Mouse (Mus musculus) liver, postnatal 0 days (tissue): ENCODE data around the gene Rnf111. TPM values are rescaled to one million over a fixed set of nuclear protein-coding genes. Genes with fewer than 3 reads are reported as not detected.
"Not testable (repeated sequence)": the region's sequence is repeated elsewhere in the genome, so short reads cannot be mapped to it uniquely, and the experiment has no call there.

Experiments
- ATAC-seq: fragments of 200-750 bp; cut with Nextera tagmentation; 2 replicates; pipeline ENCODE4 v1.8.0; 2017; ENCODE audit warnings: mild to moderate bottlenecking, moderate library complexity
- DNase-seq: peaks from one replicate; pipeline ENCODE4 v3.0.0-alpha.2; 2016
- H3K27ac ChIP-seq: fragments of 300-500 bp; sonication (generic); 2 replicates; pipeline ENCODE4 v1.5.1; 2014; ENCODE audit warnings: antibody characterized with exemption, moderate library complexity, mild to moderate bottlenecking, low read depth
- H3K27me3 ChIP-seq: fragments of 300-500 bp; sonication (generic); 2 replicates; pipeline ENCODE4 v1.6.1; 2014; ENCODE audit warnings: low read length, control low read depth, mixed read lengths; ENCODE audit not compliant: insufficient read depth
- H3K36me3 ChIP-seq: fragments of 300-500 bp; sonication (generic); replicated peaks from 2 replicates; pipeline ENCODE4 v1.6.1; 2014; ENCODE audit warnings: mild to moderate bottlenecking, control low read depth, low read length, moderate library complexity, mixed read lengths; ENCODE audit not compliant: insufficient read depth
- H3K4me1 ChIP-seq: fragments of 300-500 bp; sonication (generic); 2 replicates; pipeline ENCODE4 v1.6.1; 2014; ENCODE audit warnings: antibody characterized with exemption, mild to moderate bottlenecking, control low read depth; ENCODE audit not compliant: insufficient read depth
- H3K4me2 ChIP-seq: fragments of 300-500 bp; sonication (generic); 2 replicates; pipeline ENCODE4 v1.6.1; 2014; ENCODE audit warnings: low read depth, mild to moderate bottlenecking, low read length, moderate library complexity, mixed read lengths
- H3K4me3 ChIP-seq: fragments of 300-500 bp; sonication (generic); 2 replicates; pipeline ENCODE4 v1.5.1; 2014; ENCODE audit warnings: low read depth, low read length
- H3K9ac ChIP-seq: fragments of 300-500 bp; sonication (generic); replicated peaks from 2 replicates; pipeline ENCODE4 v1.6.1; 2014; ENCODE audit warnings: mild to moderate bottlenecking, moderate library complexity
- H3K9me3 ChIP-seq: fragments of 300-500 bp; sonication (generic); 2 replicates; pipeline ENCODE4 v1.6.1; 2016; ENCODE audit warnings: mild to moderate bottlenecking, control low read depth, low read length, mixed read lengths
- CTCF ChIP-seq: sonication (generic); IDR thresholded peaks from 2 replicates; pipeline ENCODE4 v1.5.1; 2016; ENCODE audit warnings: antibody characterized with exemption, low read depth
- EP300 ChIP-seq: IDR thresholded peaks from 2 replicates; pipeline ENCODE4 v1.6.1; 2016; ENCODE audit warnings: antibody characterized with exemption, low read depth, mild to moderate bottlenecking
- WGBS: fragments of 180-500 bp; shearing (Covaris S2); extraction: QIAGEN DNeasy Blood & Tissue Kit; methylation state at CpG from one replicate; pipeline ENCODE4 v1.1.7; 2014; ENCODE audit not compliant: insufficient replicate concordance; 5-methylcytosine and 5-hydroxymethylcytosine counted together
- polyA plus RNA-seq: library from polyadenylated mRNA; unstranded; fragments of >200 nt; fragmentation: Nextera tagmentation; extraction: Ambion mirVana; gene quantifications from 2 replicates; pipeline ENCODE4 v1.2.1, GENCODE M21; 2015

Rnf111 gene
- polyA plus RNA-seq, 1 experiment from 2014 or later, result 7.2 TPM

- no peaks in the 10 kb centered on the region for H3K9me3 ChIP-seq
- H3K4me3 ChIP-seq, result no peak overlapping the region
- no peak overlapping the region for H3K9ac ChIP-seq
- TF ChIP-seq EP300 (no peak), CTCF (no peak)
- ATAC-seq (no peak), DNase-seq (no peak)
- no peaks in the 10 kb centered on the region for H3K4me1 ChIP-seq
- H3K36me3 ChIP-seq, result peaks cover 16% of the 10 kb centered on the region
- no peak overlapping the region for H3K4me2 ChIP-seq
- H3K27me3 ChIP-seq, result no peaks in the 10 kb centered on the region
- no peak overlapping the region for H3K27ac ChIP-seq
- 52% methylated on average over 1 of the region's 1 CpGs for WGBS
Observed at GRCm38 (mm10) chr9:70485840-70486239, 17.7 kb downstream of the Rnf111 start.

- ATAC-seq (no peak), DNase-seq (no peak)
- no peaks in the 10 kb centered on the region for H3K27me3 ChIP-seq
- H3K36me3 ChIP-seq, result peaks cover 18% of the 10 kb centered on the region
- WGBS, result 87% methylated on average over 5 of the region's 5 CpGs
- H3K4me3 ChIP-seq, result no peak overlapping the region
- no peak overlapping the region for H3K9ac ChIP-seq
- H3K4me2 ChIP-seq, result no peak overlapping the region
- no peak for TF ChIP-seq EP300
- TF ChIP-seq CTCF, result no peak
- no peaks in the 10 kb centered on the region for H3K9me3 ChIP-seq
- H3K4me1 ChIP-seq, result no peaks in the 10 kb centered on the region
- H3K27ac ChIP-seq, result no peak overlapping the region
Observed at GRCm38 (mm10) chr9:70483495-70483894, 20.0 kb downstream of the Rnf111 start.

- no peak for ATAC-seq
- Histone ChIP-seq H3K27ac (no peak overlapping the region), H3K4me3 (no peak overlapping the region), H3K9ac (no peak overlapping the region), H3K36me3 (peaks cover 8% of the 10 kb centered on the region), H3K4me2 (no peak overlapping the region), H3K9me3 (no peaks in the 10 kb centered on the region), H3K27me3 (no peaks in the 10 kb centered on the region), H3K4me1 (no peaks in the 10 kb centered on the region)
- no peak for DNase-seq
- TF ChIP-seq CTCF, result no peak
Observed at GRCm38 (mm10) chr9:70481872-70482271, 21.7 kb downstream of the Rnf111 start.

- DNase-seq (no peak), ATAC-seq (no peak)
- Histone ChIP-seq H3K9ac (no peak overlapping the region), H3K4me1 (no peaks in the 10 kb centered on the region), H3K27ac (no peak overlapping the region), H3K4me2 (no peak overlapping the region), H3K27me3 (no peaks in the 10 kb centered on the region), H3K4me3 (no peak overlapping the region), H3K36me3 (peaks cover 27% of the 10 kb centered on the region), H3K9me3 (no peaks in the 10 kb centered on the region)
- WGBS, result 77% methylated on average over 3 of the region's 3 CpGs
- TF ChIP-seq CTCF (no peak), EP300 (no peak)
Observed at GRCm38 (mm10) chr9:70477229-70477628, 26.3 kb downstream of the Rnf111 start.

DNA sequence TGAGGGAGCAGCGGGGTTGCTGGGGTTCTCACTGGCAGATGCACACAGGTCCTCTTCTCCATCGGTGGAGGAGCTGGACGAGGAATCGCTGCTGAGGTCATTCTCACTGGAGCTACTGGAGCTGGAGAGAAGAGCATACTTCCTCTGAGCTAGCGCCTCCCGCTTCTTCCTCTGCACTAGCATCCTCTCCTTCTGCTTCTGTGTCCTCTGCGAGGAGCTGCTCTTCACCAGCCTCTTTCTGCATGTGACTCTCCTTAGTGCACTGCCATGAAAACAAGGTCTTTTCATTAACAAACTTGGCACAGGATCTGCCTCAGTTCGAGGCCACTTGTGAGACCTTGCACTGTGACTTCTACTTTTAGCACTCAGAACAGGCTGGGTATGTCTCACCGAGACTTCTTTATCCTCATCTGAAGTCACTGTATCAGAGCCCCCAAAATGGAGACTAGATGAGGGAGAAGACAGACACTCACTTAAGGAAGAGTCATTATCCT lies 27.7 kb downstream of the Rnf111 start:
- H3K27ac ChIP-seq, result no peak overlapping the region
- DNase-seq (no peak), ATAC-seq (no peak)
- 92% methylated on average over 9 of the region's 9 CpGs for WGBS
- H3K27me3 ChIP-seq, result no peaks in the 10 kb centered on the region
- TF ChIP-seq CTCF (no peak), EP300 (no peak)
- H3K36me3 ChIP-seq, result peaks cover 27% of the 10 kb centered on the region
- no peaks in the 10 kb centered on the region for H3K4me1 ChIP-seq
- H3K9me3 ChIP-seq, result no peaks in the 10 kb centered on the region
- no peak overlapping the region for H3K4me3 ChIP-seq
- H3K9ac ChIP-seq, result no peak overlapping the region
- H3K4me2 ChIP-seq, result no peak overlapping the region

DNA sequence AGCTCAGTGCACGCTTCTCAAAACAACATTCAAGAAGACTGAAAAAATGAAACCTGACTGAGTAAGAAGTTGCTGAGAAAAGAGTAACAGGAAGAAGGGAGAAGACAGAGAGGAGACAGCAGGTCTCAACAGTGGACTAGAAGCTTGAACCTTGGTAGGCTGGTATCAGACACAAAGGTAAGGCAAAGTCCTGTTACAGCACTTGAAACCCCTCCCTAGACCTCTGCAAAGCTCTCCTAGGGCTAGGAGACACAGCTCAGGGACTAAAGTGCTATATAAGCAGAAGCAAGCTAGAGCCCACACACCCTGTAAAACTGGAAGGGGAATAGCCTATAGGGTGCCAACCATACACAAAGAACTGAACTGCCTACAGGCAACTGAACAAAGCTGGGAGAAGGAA lies 30.1 kb downstream of the Rnf111 start:
- Histone ChIP-seq H3K4me1 (no peaks in the 10 kb centered on the region), H3K4me2 (no peak overlapping the region), H3K27me3 (no peaks in the 10 kb centered on the region), H3K27ac (no peak overlapping the region), H3K9me3 (no peaks in the 10 kb centered on the region), H3K36me3 (peaks cover 24% of the 10 kb centered on the region), H3K4me3 (no peak overlapping the region), H3K9ac (no peak overlapping the region)
- DNase-seq (no peak), ATAC-seq (no peak)
- no peak for TF ChIP-seq CTCF
- no peak for TF ChIP-seq EP300
- WGBS, result 95% methylated on average over 1 of the region's 1 CpGs

- H3K36me3 ChIP-seq, result peaks cover 24% of the 10 kb centered on the region
- H3K9ac ChIP-seq, ATAC-seq, H3K4me1 ChIP-seq, H3K27me3 ChIP-seq, H3K4me2 ChIP-seq, H3K9me3 ChIP-seq, H3K4me3 ChIP-seq, H3K27ac ChIP-seq, DNase-seq: not testable (repeated sequence)
- 88% methylated on average over 12 of the region's 13 CpGs for WGBS
Observed at GRCm38 (mm10) chr9:70463091-70463490, 40.4 kb downstream of the Rnf111 start.
